Mouse (Mus musculus) midbrain, embryonic 11.5 days (tissue): ENCODE results near the gene Gpd2. TPM values are rescaled to one million over a fixed set of nuclear protein-coding genes. Genes with fewer than 3 reads are reported as not detected.

Experiments used
- ATAC-seq: fragments of 200-750 bp; cut with Nextera tagmentation; 2 replicates; pipeline ENCODE4 v1.8.0; 2017; ENCODE audit warnings: moderate TSS enrichment, moderate library complexity; ENCODE audit not compliant: low FRiP score
- DNase-seq: peaks from one replicate; pipeline ENCODE4 v3.0.0; 2015; ENCODE audit warnings: low spot score; ENCODE audit errors: missing footprints
- H3K27ac ChIP-seq: fragments of 300-500 bp; sonication (generic); 2 replicates; pipeline ENCODE4 v1.5.1; 2014; ENCODE audit warnings: low read depth, low read length
- H3K27me3 ChIP-seq: fragments of 300-500 bp; sonication (generic); 2 replicates; pipeline ENCODE4 v1.6.1; 2014; ENCODE audit warnings: mild to moderate bottlenecking, low read length, moderate library complexity, mixed read lengths; ENCODE audit not compliant: control insufficient read depth, insufficient read depth
- H3K36me3 ChIP-seq: fragments of 300-500 bp; sonication (generic); 2 replicates; pipeline ENCODE4 v1.6.1; 2014; ENCODE audit warnings: mild to moderate bottlenecking, low read length, moderate library complexity, mixed read lengths; ENCODE audit not compliant: control insufficient read depth, insufficient read depth
- H3K4me1 ChIP-seq: fragments of 300-500 bp; sonication (generic); 2 replicates; pipeline ENCODE4 v1.6.1; 2014; ENCODE audit warnings: low read length; ENCODE audit not compliant: control insufficient read depth, insufficient read depth
- H3K4me2 ChIP-seq: fragments of 300-500 bp; sonication (generic); 2 replicates; pipeline ENCODE4 v1.6.1; 2014; ENCODE audit warnings: mild to moderate bottlenecking, moderate library complexity
- H3K4me3 ChIP-seq: fragments of 300-500 bp; sonication (generic); 2 replicates; pipeline ENCODE4 v1.5.1; 2014; ENCODE audit warnings: low read depth, low read length
- H3K9ac ChIP-seq: fragments of 300-500 bp; sonication (generic); 2 replicates; pipeline ENCODE4 v1.6.1; 2014; ENCODE audit warnings: low read length
- H3K9me3 ChIP-seq: fragments of 300-500 bp; sonication (generic); 2 replicates; pipeline ENCODE4 v1.6.1; 2016; ENCODE audit warnings: low read length; ENCODE audit not compliant: control insufficient read depth
- WGBS: fragments of 180-500 bp; shearing (Covaris S2); extraction: QIAGEN DNeasy Blood & Tissue Kit; methylation state at CpG from one replicate; pipeline ENCODE4 v1.1.7; 2014; 5-methylcytosine and 5-hydroxymethylcytosine counted together
- polyA plus RNA-seq: library from polyadenylated mRNA; unstranded; fragments of >200 nt; fragmentation: Nextera tagmentation; extraction: Ambion mirVana; gene quantifications from 2 replicates; pipeline ENCODE4 v1.2.1, GENCODE M21; 2014

Gene Gpd2
- polyA plus RNA-seq, 1 experiment from 2014 or later = 15.8 TPM

DNA sequence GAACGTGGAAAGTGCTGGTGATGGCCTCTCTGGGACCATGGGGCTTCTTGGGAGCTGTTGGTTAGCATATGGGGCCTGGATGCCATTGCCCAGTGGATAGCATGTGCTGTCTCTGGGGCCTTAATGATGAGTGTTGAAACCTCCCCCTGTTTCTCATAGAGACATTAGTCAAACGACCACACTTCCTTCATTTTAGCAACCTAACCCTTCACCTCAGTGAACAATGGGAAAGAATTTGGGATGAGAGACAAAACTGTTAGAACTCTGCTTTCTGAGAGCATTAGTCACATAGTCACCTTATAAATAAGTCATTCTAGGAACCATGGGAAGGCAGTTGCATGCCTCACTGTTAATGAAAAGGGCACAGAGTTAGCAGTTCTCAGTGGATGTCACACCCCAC is 1.9 kb downstream of the Gpd2 start:
- 21% methylated on average over 2 of the region's 2 CpGs for WGBS

DNA sequence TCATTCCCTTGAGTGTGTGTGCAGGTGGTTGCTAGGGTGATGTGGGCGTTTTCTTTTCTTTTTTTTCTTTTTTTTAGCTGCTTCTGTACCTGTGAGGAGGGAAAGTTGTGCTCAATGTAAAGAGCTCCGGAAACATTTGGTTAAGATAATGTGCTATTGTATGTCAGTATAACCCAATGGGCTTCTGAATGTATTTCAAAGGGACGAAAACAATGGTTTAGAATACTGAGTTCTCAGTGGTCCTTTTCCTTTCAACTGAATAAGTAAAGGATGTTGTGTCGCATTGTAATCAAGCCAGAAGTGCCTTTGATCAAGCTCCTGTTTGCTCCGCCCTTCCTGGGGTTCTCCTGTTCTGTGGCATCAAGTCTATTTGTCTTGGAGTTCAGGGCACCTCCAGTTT is 6.6 kb downstream of the Gpd2 start:
- H3K4me1 ChIP-seq = no peaks in the 10 kb centered on the region
- H3K36me3 ChIP-seq = no peaks in the 10 kb centered on the region
- ATAC-seq (no peak), DNase-seq (peak; percentile 23)
- no peak overlapping the region for H3K4me3 ChIP-seq
- H3K9ac ChIP-seq = no peak overlapping the region
- no peaks in the 10 kb centered on the region for H3K27me3 ChIP-seq
- no peak overlapping the region for H3K4me2 ChIP-seq
- no peaks in the 10 kb centered on the region for H3K9me3 ChIP-seq
- 63% methylated on average over 5 of the region's 5 CpGs for WGBS
- no peak overlapping the region for H3K27ac ChIP-seq

More for the DNA sequence above, 1.9 kb downstream of the Gpd2 start:
- DNase-seq (peak; percentile 78), ATAC-seq (no peak)
- Histone ChIP-seq H3K9ac (no peak overlapping the region), H3K4me3 (no peak overlapping the region), H3K27ac (no peak overlapping the region), H3K4me2 (no peak overlapping the region), H3K27me3 (peaks cover 5% of the 10 kb centered on the region; the same call in 1 of the 2 replicates), H3K9me3 (no peaks in the 10 kb centered on the region), H3K4me1 (0 out of 2 replicates have a peak, but pooled peaks cover 2% of the 10 kb centered on the region), H3K36me3 (no peaks in the 10 kb centered on the region)

DNA sequence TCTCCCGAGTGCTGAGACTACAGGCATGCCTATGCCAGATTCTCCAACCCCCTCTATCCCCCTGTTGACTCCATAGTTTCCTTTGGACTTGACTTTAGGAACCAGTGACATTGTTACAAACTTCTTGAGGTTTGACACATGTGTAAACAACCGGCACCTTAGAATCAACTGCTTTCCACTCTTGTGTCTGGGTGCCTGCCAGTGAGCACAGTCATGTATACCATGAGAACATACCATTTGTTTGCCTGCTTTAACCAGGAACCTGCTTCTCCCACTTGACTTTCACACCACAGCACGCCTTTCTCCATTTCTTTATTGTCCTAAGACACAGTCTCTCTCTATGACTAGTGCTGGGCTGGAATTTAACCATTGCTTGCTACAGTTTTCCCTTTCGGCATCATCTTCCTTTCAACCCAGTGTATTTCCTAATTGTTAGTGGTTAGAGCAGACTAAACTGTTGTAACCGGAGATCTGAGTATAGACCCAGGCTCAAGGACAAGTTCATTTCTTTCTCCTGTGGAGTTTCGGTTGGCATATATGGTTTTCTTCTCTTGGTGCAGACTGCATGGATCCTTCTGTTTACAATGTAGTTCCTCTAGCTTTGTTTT is 8.4 kb downstream of the Gpd2 start:
- Histone ChIP-seq H3K4me3 (no peak overlapping the region), H3K27ac (no peak overlapping the region), H3K27me3 (no peaks in the 10 kb centered on the region), H3K9ac (no peak overlapping the region), H3K36me3 (no peaks in the 10 kb centered on the region), H3K4me1 (no peaks in the 10 kb centered on the region), H3K9me3 (no peaks in the 10 kb centered on the region), H3K4me2 (no peak overlapping the region)
- 89% methylated on average over 6 of the region's 6 CpGs for WGBS
- DNase-seq (peak; percentile 61), ATAC-seq (no peak)

DNA sequence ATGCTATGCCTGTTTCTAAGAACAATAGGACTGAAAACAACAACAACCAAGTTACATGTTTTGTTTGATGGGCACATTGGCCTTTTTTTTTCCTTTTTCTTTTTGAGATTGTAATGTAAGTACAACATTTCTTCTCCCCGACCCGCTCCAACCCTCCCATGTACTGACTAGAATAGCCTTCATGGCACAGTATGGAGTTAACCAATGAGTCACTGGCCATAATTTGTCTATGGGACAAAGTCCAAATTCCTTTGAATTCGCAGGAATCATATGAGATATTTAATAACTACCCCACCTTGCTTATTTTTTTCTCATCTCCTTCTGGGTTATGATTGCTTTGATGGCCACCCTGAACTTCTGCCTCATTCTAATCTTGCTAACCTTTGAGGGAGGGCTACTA is 12.7 kb downstream of the Gpd2 start:
- Histone ChIP-seq H3K36me3 (no peaks in the 10 kb centered on the region), H3K4me2 (no peak overlapping the region), H3K4me1 (no peaks in the 10 kb centered on the region), H3K27ac (no peak overlapping the region), H3K9ac (no peak overlapping the region), H3K9me3 (no peaks in the 10 kb centered on the region), H3K27me3 (no peaks in the 10 kb centered on the region; the same call in 1 of the 2 replicates), H3K4me3 (no peak overlapping the region)
- 94% methylated on average over 3 of the region's 3 CpGs for WGBS
- peak; percentile 62 for DNase-seq
- no peak for ATAC-seq

DNA sequence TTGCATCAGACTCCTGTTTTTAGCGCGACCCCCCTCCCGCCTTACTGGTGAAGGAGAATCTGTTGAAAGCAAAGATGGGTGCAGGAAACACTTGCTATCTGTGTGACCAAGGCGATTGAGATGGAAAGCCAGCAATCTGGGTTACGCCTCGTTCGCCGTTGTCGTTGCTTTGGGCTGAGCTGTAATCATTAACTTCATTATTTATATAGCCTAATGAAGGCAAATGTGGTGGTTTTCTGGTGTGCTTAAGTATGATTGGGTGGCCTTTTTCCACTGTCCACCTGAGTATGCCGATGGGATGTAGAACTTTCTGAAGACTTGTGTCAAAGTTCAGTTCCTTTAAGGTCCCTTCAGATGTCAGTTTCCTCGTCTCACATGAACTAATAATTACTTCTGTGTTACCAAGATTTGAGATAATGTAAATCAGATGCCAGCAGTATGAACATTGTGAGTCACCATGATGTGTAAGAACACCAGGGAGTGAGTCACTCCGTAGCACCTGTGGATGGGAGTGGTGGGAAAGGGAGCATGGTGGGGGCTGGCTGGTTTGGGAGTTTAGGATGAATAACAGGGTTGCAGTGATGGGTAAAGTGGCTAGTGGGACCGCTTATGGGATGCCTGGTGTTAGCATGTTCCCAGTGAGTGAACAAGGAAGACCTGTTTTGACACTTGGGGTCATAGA is 14.3 kb downstream of the Gpd2 start:
- no peak overlapping the region for H3K27ac ChIP-seq
- H3K9ac ChIP-seq = no peak overlapping the region
- ATAC-seq = no peak
- WGBS = 91% methylated on average over 13 of the region's 13 CpGs
- no peaks in the 10 kb centered on the region; the same call in 1 of the 2 replicates for H3K27me3 ChIP-seq
- H3K4me3 ChIP-seq = no peak overlapping the region
- peaks cover 4% of the 10 kb centered on the region; the same call in 1 of the 2 replicates for H3K4me1 ChIP-seq
- peak; percentile 74 for DNase-seq
- no peaks in the 10 kb centered on the region for H3K36me3 ChIP-seq
- no peaks in the 10 kb centered on the region for H3K9me3 ChIP-seq
- no peak overlapping the region for H3K4me2 ChIP-seq

DNA sequence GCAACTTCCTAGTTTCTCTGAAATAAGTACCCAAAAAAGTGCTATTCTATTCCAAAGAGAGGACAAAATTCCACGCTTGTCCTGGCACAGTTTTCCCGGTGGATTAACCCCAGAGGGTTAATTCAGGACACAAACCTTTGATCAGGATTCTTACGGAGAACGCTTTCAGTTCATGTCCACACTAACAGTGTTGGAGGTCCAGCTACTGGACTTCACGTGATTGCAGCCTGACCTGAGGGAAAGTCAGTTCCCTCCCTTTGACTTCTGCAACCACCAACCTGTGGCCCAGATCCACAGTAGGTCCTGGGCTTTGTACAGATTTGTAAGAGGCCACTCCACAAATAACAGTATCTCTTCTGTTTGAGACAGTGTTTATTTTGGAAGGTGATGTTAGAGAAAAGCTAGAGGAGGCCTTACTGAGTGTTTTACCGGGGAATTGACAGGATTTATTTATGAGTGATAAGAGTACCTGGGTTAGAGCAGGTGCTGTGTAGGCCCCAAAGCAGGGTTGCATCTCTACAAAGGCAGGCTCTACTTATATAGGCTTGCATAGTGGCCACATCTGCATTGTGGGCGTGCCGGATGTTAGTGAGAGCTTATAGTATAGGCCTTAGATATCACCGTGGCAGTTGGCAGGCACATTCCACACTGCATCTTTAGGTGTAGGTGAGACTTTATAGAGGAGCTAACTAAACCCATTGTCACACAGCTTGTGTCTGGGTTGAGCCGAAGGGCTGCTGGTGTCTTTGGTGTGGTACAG is 15.3 kb downstream of the Gpd2 start:
- DNase-seq = peak; percentile 49
- WGBS = 72% methylated on average over 10 of the region's 10 CpGs

DNA sequence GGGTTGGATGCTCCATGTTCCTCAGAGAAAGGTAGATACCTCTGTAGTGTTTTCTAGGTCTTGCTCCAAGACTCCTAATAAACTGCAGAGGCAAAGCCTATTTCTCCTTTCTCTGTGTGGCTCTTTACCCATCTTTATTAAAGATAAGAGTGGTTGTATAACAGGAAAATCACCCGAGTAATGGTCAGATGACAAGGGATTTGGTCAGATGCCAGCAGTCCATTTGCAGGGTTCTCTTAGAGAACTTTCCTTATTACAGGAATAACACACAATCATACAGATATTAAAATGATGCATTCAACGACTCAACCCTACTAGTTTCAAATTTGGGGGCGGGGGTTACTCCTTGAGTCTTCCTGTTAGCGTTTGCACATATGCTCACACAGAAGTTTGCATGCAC is 16.8 kb downstream of the Gpd2 start:
- 87% methylated on average over 4 of the region's 4 CpGs for WGBS
- no peak for ATAC-seq
- H3K4me3 ChIP-seq = no peak overlapping the region

More for the DNA sequence above, 15.3 kb downstream of the Gpd2 start:
- Histone ChIP-seq H3K4me3 (no peak overlapping the region), H3K27me3 (no peaks in the 10 kb centered on the region; the same call in 1 of the 2 replicates), H3K36me3 (no peaks in the 10 kb centered on the region), H3K9me3 (no peaks in the 10 kb centered on the region), H3K4me2 (no peak overlapping the region), H3K27ac (no peak overlapping the region), H3K9ac (no peak overlapping the region), H3K4me1 (peaks cover 4% of the 10 kb centered on the region; the same call in 1 of the 2 replicates)
- no peak for ATAC-seq

DNA sequence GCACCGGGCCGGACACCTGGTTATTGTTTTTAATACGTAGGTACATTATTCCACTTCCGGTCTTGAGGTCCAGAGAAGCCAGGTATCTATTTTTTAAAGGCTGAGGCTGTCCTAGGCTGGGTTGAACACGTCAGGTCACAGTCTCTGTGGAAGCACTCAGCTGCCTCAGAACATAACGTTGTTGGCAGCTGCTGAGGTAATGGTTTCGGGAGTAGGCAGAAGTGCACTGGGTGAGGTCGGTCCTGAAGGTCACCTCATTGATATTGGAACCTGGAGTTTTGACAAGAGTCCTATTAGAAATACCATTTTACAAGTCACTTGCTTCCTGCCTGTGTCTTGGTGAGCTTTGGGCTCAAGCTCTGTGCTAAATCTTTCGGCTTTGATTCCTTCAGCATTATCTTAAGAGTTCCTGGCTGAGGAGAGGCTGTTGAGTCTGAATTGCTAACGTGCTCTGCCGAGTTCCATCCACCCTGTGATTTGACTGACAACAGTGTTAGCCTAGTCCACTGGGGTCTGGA is 17.8 kb downstream of the Gpd2 start:
- DNase-seq = peak; percentile 73
- 69% methylated on average over 11 of the region's 11 CpGs for WGBS
- Histone ChIP-seq H3K4me3 (no peak overlapping the region), H3K27ac (no peak overlapping the region), H3K27me3 (no peaks in the 10 kb centered on the region; the same call in 1 of the 2 replicates), H3K9ac (no peak overlapping the region), H3K9me3 (no peaks in the 10 kb centered on the region), H3K36me3 (no peaks in the 10 kb centered on the region), H3K4me1 (peaks cover 4% of the 10 kb centered on the region; the same call in 1 of the 2 replicates), H3K4me2 (no peak overlapping the region)
- ATAC-seq = no peak

More for the DNA sequence above, 16.8 kb downstream of the Gpd2 start:
- H3K9ac ChIP-seq = no peak overlapping the region
- DNase-seq = no peak
- no peaks in the 10 kb centered on the region for H3K9me3 ChIP-seq
- H3K4me2 ChIP-seq = no peak overlapping the region
- no peak overlapping the region for H3K27ac ChIP-seq
- H3K36me3 ChIP-seq = no peaks in the 10 kb centered on the region
- H3K4me1 ChIP-seq = peaks cover 4% of the 10 kb centered on the region; the same call in 1 of the 2 replicates
- H3K27me3 ChIP-seq = no peaks in the 10 kb centered on the region; the same call in 1 of the 2 replicates
